Mouse (Mus musculus): Measurements from ENCODE around the gene Tbc1d5. TPM values are rescaled to one million over a fixed set of nuclear protein-coding genes. Genes with fewer than 3 reads are reported as not detected.

Gene Tbc1d5
- total RNA-seq, 1 experiment = 3.8 TPM

- Histone ChIP-seq H3K4me1 (ENCODE audit: control insufficient read depth in 2 of 2, insufficient read depth in 2 of 2, low read length in 2 of 2, poor library complexity in 1 of 2) (no peaks in the 10 kb centered on the region), H3K36me3 (ENCODE audit: control insufficient read depth, insufficient read depth, low read length, poor library complexity, severe bottlenecking) (no peaks in the 10 kb centered on the region), H3K9me3 (ENCODE audit: control insufficient read depth, insufficient read depth, low read depth, low read length) (no peaks in the 10 kb centered on the region), H3K9ac (ENCODE audit: insufficient read depth, low read depth, low read length, poor library complexity, severe bottlenecking) (no peak overlapping the region), H3K27ac (ENCODE audit: insufficient read depth, low read depth, low read length, poor library complexity, severe bottlenecking) (no peak overlapping the region), H3K4me3 (ENCODE audit: insufficient read depth in 1 of 2, low read depth in 1 of 2, low read length in 2 of 2, poor library complexity in 1 of 2, severe bottlenecking in 1 of 2) (no peak overlapping the region)
- in situ Hi-C loops (cut with MboI; ENCODE audit: low sequenced_read_pairs in 2 of 2, unreplicated experiment in 2 of 2) = no loop called here
- DNase-seq (ENCODE audit: low read depth, low spot score) = no peak
- no peak for TF ChIP-seq HCFC1 (IDR thresholded peaks at IDR 0.05; ENCODE audit: borderline replicate concordance, insufficient read depth, low read length)
- no peak for TF ChIP-seq MAFK (IDR thresholded peaks at IDR 0.05; ENCODE audit: insufficient read depth, low read depth, low read length)
- TF ChIP-seq ZC3H11A (IDR thresholded peaks at IDR 0.05; ENCODE audit: borderline replicate concordance, low read depth, low read length) = no peak
- no peak for TF ChIP-seq ZNF384 (IDR thresholded peaks at IDR 0.05; ENCODE audit: low read depth, low read length)
- TF ChIP-seq CHD2 (IDR thresholded peaks at IDR 0.05; ENCODE audit: low read depth, low read length) = no peak
Measured at GRCm38 (mm10) chr17:51216426-51216825, 37.3 kb upstream of the Tbc1d5 start.

GRCm38 (mm10) chr17:51209565-51209964 is 30.4 kb upstream of the Tbc1d5 start:
- H3K4me1 ChIP-seq (ENCODE audit: control insufficient read depth in 2 of 2, insufficient read depth in 2 of 2, low read length in 2 of 2, poor library complexity in 1 of 2) = no peaks in the 10 kb centered on the region
- in situ Hi-C loops (cut with MboI; ENCODE audit: low sequenced_read_pairs in 2 of 2, unreplicated experiment in 2 of 2) = no loop called here
- TF ChIP-seq CHD2 (IDR thresholded peaks at IDR 0.05; ENCODE audit: low read depth, low read length) (no peak), HCFC1 (IDR thresholded peaks at IDR 0.05; ENCODE audit: borderline replicate concordance, insufficient read depth, low read length) (no peak), ZC3H11A (IDR thresholded peaks at IDR 0.05; ENCODE audit: borderline replicate concordance, low read depth, low read length) (no peak), ZNF384 (IDR thresholded peaks at IDR 0.05; ENCODE audit: low read depth, low read length) (no peak), MAFK (IDR thresholded peaks at IDR 0.05; ENCODE audit: insufficient read depth, low read depth, low read length) (no peak)
- H3K36me3 ChIP-seq (ENCODE audit: control insufficient read depth, insufficient read depth, low read length, poor library complexity, severe bottlenecking) = no peaks in the 10 kb centered on the region
- H3K4me3 ChIP-seq (ENCODE audit: insufficient read depth in 1 of 2, low read depth in 1 of 2, low read length in 2 of 2, poor library complexity in 1 of 2, severe bottlenecking in 1 of 2) = no peak overlapping the region
- no peak overlapping the region for H3K9ac ChIP-seq (ENCODE audit: insufficient read depth, low read depth, low read length, poor library complexity, severe bottlenecking)
- no peaks in the 10 kb centered on the region for H3K9me3 ChIP-seq (ENCODE audit: control insufficient read depth, insufficient read depth, low read depth, low read length)
- no peak overlapping the region for H3K27ac ChIP-seq (ENCODE audit: insufficient read depth, low read depth, low read length, poor library complexity, severe bottlenecking)
- no peak for DNase-seq (ENCODE audit: low read depth, low spot score)

- no peak overlapping the region for H3K9ac ChIP-seq (ENCODE audit: insufficient read depth, low read depth, low read length, poor library complexity, severe bottlenecking)
- no peak overlapping the region for H3K4me3 ChIP-seq (ENCODE audit: insufficient read depth in 1 of 2, low read depth in 1 of 2, low read length in 2 of 2, poor library complexity in 1 of 2, severe bottlenecking in 1 of 2)
- no peak for TF ChIP-seq ZNF384 (IDR thresholded peaks at IDR 0.05; ENCODE audit: low read depth, low read length)
- no peak for TF ChIP-seq MAFK (IDR thresholded peaks at IDR 0.05; ENCODE audit: insufficient read depth, low read depth, low read length)
- no peak for TF ChIP-seq CHD2 (IDR thresholded peaks at IDR 0.05; ENCODE audit: low read depth, low read length)
- TF ChIP-seq ZC3H11A (IDR thresholded peaks at IDR 0.05; ENCODE audit: borderline replicate concordance, low read depth, low read length) = no peak
- TF ChIP-seq HCFC1 (IDR thresholded peaks at IDR 0.05; ENCODE audit: borderline replicate concordance, insufficient read depth, low read length) = no peak
- no peak for DNase-seq (ENCODE audit: low read depth, low spot score)
- no peak overlapping the region for H3K27ac ChIP-seq (ENCODE audit: insufficient read depth, low read depth, low read length, poor library complexity, severe bottlenecking)
- no peaks in the 10 kb centered on the region for H3K36me3 ChIP-seq (ENCODE audit: control insufficient read depth, insufficient read depth, low read length, poor library complexity, severe bottlenecking)
- no peaks in the 10 kb centered on the region for H3K9me3 ChIP-seq (ENCODE audit: control insufficient read depth, insufficient read depth, low read depth, low read length)
- in situ Hi-C loops (cut with MboI; ENCODE audit: low sequenced_read_pairs in 2 of 2, unreplicated experiment in 2 of 2) = no loop called here
- H3K4me1 ChIP-seq (ENCODE audit: control insufficient read depth in 2 of 2, insufficient read depth in 2 of 2, low read length in 2 of 2, poor library complexity in 1 of 2) = no peaks in the 10 kb centered on the region
Measured at GRCm38 (mm10) chr17:51204643-51205042, 25.5 kb upstream of the Tbc1d5 start.

GRCm38 (mm10) chr17:51195561-51195960 is 16.4 kb upstream of the Tbc1d5 start:
- no peaks in the 10 kb centered on the region for H3K36me3 ChIP-seq (ENCODE audit: control insufficient read depth, insufficient read depth, low read length, poor library complexity, severe bottlenecking)
- no peaks in the 10 kb centered on the region for H3K9me3 ChIP-seq (ENCODE audit: control insufficient read depth, insufficient read depth, low read depth, low read length)
- TF ChIP-seq ZNF384 (IDR thresholded peaks at IDR 0.05; ENCODE audit: low read depth, low read length) = no peak
- TF ChIP-seq ZC3H11A (IDR thresholded peaks at IDR 0.05; ENCODE audit: borderline replicate concordance, low read depth, low read length) = no peak
- TF ChIP-seq HCFC1 (IDR thresholded peaks at IDR 0.05; ENCODE audit: borderline replicate concordance, insufficient read depth, low read length) = no peak
- TF ChIP-seq MAFK (IDR thresholded peaks at IDR 0.05; ENCODE audit: insufficient read depth, low read depth, low read length) = no peak
- no peak for TF ChIP-seq CHD2 (IDR thresholded peaks at IDR 0.05; ENCODE audit: low read depth, low read length)
- DNase-seq (ENCODE audit: low read depth, low spot score) = no peak
- no peaks in the 10 kb centered on the region for H3K4me1 ChIP-seq (ENCODE audit: control insufficient read depth in 2 of 2, insufficient read depth in 2 of 2, low read length in 2 of 2, poor library complexity in 1 of 2)
- no peak overlapping the region for H3K27ac ChIP-seq (ENCODE audit: insufficient read depth, low read depth, low read length, poor library complexity, severe bottlenecking)
- in situ Hi-C loops (cut with MboI; ENCODE audit: low sequenced_read_pairs in 2 of 2, unreplicated experiment in 2 of 2) = no loop called here
- no peak overlapping the region for H3K9ac ChIP-seq (ENCODE audit: insufficient read depth, low read depth, low read length, poor library complexity, severe bottlenecking)
- no peak overlapping the region for H3K4me3 ChIP-seq (ENCODE audit: insufficient read depth in 1 of 2, low read depth in 1 of 2, low read length in 2 of 2, poor library complexity in 1 of 2, severe bottlenecking in 1 of 2)

- Histone ChIP-seq H3K4me1 (ENCODE audit: control insufficient read depth in 2 of 2, insufficient read depth in 2 of 2, low read length in 2 of 2, poor library complexity in 1 of 2) (no peaks in the 10 kb centered on the region), H3K9ac (ENCODE audit: insufficient read depth, low read depth, low read length, poor library complexity, severe bottlenecking) (no peak overlapping the region), H3K36me3 (ENCODE audit: control insufficient read depth, insufficient read depth, low read length, poor library complexity, severe bottlenecking) (no peaks in the 10 kb centered on the region), H3K9me3 (ENCODE audit: control insufficient read depth, insufficient read depth, low read depth, low read length) (no peaks in the 10 kb centered on the region), H3K4me3 (ENCODE audit: insufficient read depth in 1 of 2, low read depth in 1 of 2, low read length in 2 of 2, poor library complexity in 1 of 2, severe bottlenecking in 1 of 2) (no peak overlapping the region), H3K27ac (ENCODE audit: insufficient read depth, low read depth, low read length, poor library complexity, severe bottlenecking) (no peak overlapping the region)
- TF ChIP-seq HCFC1 (IDR thresholded peaks at IDR 0.05; ENCODE audit: borderline replicate concordance, insufficient read depth, low read length) (no peak), ZC3H11A (IDR thresholded peaks at IDR 0.05; ENCODE audit: borderline replicate concordance, low read depth, low read length) (no peak), ZNF384 (IDR thresholded peaks at IDR 0.05; ENCODE audit: low read depth, low read length) (no peak), CHD2 (IDR thresholded peaks at IDR 0.05; ENCODE audit: low read depth, low read length) (no peak), MAFK (IDR thresholded peaks at IDR 0.05; ENCODE audit: insufficient read depth, low read depth, low read length) (no peak)
- in situ Hi-C loops (cut with MboI; ENCODE audit: low sequenced_read_pairs in 2 of 2, unreplicated experiment in 2 of 2) = no loop called here
- no peak for DNase-seq (ENCODE audit: low read depth, low spot score)
Measured at GRCm38 (mm10) chr17:51194787-51195186, 15.6 kb upstream of the Tbc1d5 start.
